Comparison of ENCODE assay signal across 9 mouse cellular contexts in genomic region chr2:38433736-38434135, GRCm38 (mm10).
DNase-seq lines count a peak whose midpoint lies in the region; ATAC-seq lines count a peak whose summit lies in the region.
"Had no signal": no experiment of that assay in that cellular context is flagged by ENCODE, and none has a peak within 500 bp of the region (broad histone marks: within the 10 kb centered on the region; RNA-seq: fewer than 3 reads in every experiment).

No protein-coding gene starts in this region.

- intact Hi-C loops in heart, postnatal 10 days (cut with DNase I): loop anchor here (5.0 kb wide), 3 partner anchors 74 to 309 kb away; no protein-coding TSS in a partner anchor

- DNase-seq in frontal cortex, postnatal 14 days (ENCODE audit: low spot score in 2 of 2): no peak
- DNase-seq in thymus, postnatal 14 days: peak; percentile 13
- no peak for DNase-seq in thymus, adult 18-20 months
- peak; percentile 16 to 31 for DNase-seq in heart, postnatal 10 days
- DNase-seq in splenic B cell, adult 2 months (ENCODE audit: low read depth, low spot score): peak; percentile 48
- no peak for DNase-seq in urinary bladder, postnatal 36 days (ENCODE audit: low spot score in 2 of 2)
- no peak for DNase-seq in adrenal gland, adult 18-20 months (ENCODE audit: low spot score in 2 of 2)

- H3K27me3 ChIP-seq in splenic B cell, adult 2 months (ENCODE audit: control insufficient read depth, insufficient read depth, low read length, poor library complexity, severe bottlenecking): no peaks in the 10 kb centered on the region

- ATAC-seq in frontal cortex, adult (ENCODE audit: low TSS enrichment): peak; percentile 65; the same call in 1 of the 2 replicates

- no peaks in the 10 kb centered on the region for H3K36me3 ChIP-seq in splenic B cell, adult 2 months (ENCODE audit: control insufficient read depth, insufficient read depth, low read length, poor library complexity, severe bottlenecking)
- H3K36me3 ChIP-seq: hindbrain, embryonic 15.5 days had no signal

Comparison
In these comparisons a context has a peak if more than half of its experiments do, and no peak if none do; other contexts are left out.
1. DNase-seq: peak in thymus, postnatal 14 days (single experiment), heart, postnatal 10 days (2 of 2) and splenic B cell, adult 2 months (single experiment); none in frontal cortex, postnatal 14 days (0 of 2), thymus, adult 18-20 months (0 of 2), urinary bladder, postnatal 36 days (0 of 2) and adrenal gland, adult 18-20 months (0 of 2).